Mouse (Mus musculus): ENCODE data around the gene Rhox4f.
"Not testable (repeated sequence)": the region's sequence is repeated elsewhere in the genome, so short reads cannot be mapped to it uniquely, and the experiment has no call there.

Rhox4f gene

GRCm38 (mm10) chrX:37607604-37608003 is at the start of gene Rhox4f:
Gene Rhox4f, minus strand, starts transcription at chrX:37607704.
- DNase-seq (ENCODE audit: low spot score): not testable (repeated sequence)

GRCm38 (mm10) chrX:37651227-37651626 is 43.7 kb upstream of the Rhox4f start, which contains the start of gene Rhox4g:
Gene Rhox4g, minus strand, starts transcription at chrX:37651327.
- not testable (repeated sequence) for DNase-seq (ENCODE audit: low spot score)

DNA sequence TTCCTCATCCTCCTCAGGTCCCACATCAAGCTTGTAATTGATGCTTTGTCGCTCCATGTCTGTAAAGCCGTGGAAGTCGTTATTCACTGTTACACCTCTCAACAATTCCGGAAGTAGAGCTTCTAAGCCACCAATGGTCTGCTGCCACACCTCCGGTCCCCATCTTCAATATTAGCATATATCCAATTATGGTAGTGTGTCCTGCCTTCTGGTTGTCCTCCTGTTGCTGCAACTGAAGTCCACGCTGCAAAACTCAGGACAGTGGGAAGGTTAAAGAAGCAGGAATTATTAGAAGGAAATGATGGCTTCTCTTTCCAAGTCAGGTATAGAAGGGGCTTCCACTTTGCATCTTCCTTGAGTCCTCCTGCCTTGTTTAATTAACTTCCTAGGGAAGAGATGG is 35.9 kb upstream of the Rhox4f start, which contains the start of gene Rhox2g:
Gene Rhox2g (minus strand): TSS at position 101 of the 400 bp plus-strand sequence.
- not testable (repeated sequence) for DNase-seq (ENCODE audit: low spot score)

DNA sequence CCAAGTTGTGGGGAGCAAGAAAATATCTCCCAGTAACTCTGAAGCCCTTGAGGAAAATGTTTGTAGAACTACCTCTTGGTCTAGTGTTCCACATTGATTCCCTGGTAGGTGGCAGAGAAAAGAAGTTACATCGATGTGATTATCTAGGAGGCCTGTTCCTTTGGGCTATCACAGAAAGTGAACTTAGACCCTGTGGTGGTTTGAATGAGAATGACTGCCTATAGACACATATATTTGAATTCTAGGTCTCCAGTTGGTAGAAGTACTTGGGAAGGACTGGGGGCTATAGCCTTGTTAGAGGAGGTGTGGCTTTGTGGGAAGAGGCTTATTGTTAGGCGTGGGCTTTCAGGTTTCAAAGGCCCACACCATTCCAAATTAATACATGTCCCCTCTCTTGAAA is 21.0 kb upstream of the Rhox4f start, which contains the start of gene Rhox3g:
Gene Rhox3g (minus strand): TSS at position 101 of the 400 bp plus-strand sequence.
- not testable (repeated sequence) for DNase-seq (ENCODE audit: low spot score)

- not testable (repeated sequence) for DNase-seq (ENCODE audit: low spot score)
Measured at GRCm38 (mm10) chrX:37580692-37581091, 26.8 kb downstream of the Rhox4f start, which contains the start of gene Rhox3f. Gene Rhox3f, plus strand, starts transcription at chrX:37580992.

DNA sequence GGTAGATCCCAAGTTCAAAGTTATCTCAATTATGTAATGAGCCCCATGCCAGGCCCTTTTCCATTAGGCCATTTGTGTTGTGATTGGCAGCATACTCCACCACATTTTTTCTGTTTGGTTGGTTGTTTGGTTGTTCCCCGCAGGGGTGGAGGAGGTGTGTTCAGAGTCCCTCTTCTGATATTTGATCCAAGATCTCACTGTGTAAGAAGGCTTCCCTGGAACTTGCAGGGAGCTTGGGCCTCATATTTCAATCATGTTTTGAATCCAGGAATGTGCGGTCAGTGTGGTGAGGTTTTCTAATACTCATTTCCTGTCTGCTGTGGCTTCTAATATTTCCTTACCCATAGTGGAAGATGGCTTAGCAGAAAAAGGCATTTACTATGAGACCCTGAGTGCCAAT is 34.9 kb downstream of the Rhox4f start:
- not testable (repeated sequence) for DNase-seq (ENCODE audit: low spot score)

DNA sequence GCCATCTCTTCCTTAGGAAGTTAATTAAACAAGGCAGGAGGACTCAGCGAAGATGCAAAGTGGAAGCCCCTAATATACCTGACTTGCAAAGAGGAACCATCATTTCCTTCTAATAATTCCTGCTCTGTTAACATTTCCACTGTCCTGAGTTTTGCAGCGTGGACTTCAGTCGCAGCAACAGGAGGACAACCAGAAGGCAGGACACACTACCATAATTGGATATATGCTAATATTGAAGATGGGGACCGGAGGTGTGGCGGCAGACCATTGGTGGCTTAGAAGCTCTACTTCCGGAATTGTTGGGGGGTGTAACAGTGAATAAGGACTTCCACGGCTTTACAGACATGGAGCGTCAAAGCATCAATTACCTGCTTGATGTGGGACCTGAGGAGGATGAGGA is 36.4 kb downstream of the Rhox4f start, which contains the start of gene Rhox2f:
Gene Rhox2f (plus strand): TSS at position 301 of the 400 bp plus-strand sequence.
- not testable (repeated sequence) for DNase-seq (ENCODE audit: low spot score)

GRCm38 (mm10) chrX:37557112-37557511 is 50.4 kb downstream of the Rhox4f start, which contains the start of gene Rhox4e:
Gene Rhox4e, plus strand, starts transcription at chrX:37557412.
- not testable (repeated sequence) for DNase-seq (ENCODE audit: low spot score)

Data from yolk sac, embryonic 10.5 days (tissue).